Comparison of ENCODE assay signal across 8 mouse cellular contexts in the genomic region with DNA sequence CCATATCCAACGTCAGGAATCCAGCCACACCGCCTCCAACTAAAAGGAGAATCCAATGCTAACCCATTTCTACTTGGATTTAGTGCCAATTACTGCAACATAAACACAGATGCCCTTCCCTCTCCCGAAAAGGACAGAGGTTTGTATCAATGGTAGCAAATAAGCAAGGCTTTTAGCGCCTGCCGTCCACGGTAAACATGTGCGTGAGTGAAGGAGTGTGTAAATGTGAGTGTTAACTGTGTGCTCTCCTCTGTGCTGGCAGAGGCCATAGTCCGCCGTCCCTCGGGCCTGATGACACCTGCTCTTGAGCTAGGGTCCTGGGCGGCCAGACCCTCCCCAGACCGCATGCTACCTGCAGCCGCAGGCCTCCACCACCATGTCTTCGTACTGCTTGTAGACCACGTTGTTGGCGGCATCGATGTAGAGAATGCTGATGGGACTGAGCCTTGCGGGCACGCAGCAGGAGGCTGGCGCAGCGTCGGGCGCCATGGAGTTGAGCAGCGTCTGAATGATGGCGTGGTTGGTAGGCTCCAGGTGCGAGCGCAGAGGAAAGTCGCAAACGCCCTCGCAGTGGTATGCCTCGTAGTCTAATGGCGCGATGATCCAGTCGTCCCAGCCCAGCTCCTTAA. TPM values are rescaled to one million over a fixed set of nuclear protein-coding genes. Genes with fewer than 3 reads are reported as not detected.
A peak's percentile ranks its signal among the peaks of the same experiment; 100 is the strongest.
DNase-seq lines count a peak whose midpoint lies in the region; ATAC-seq lines count a peak whose summit lies in the region.

No protein-coding gene starts in this region.

- H3K9me3 ChIP-seq in hindbrain, embryonic 10.5 days = no peaks in the 10 kb centered on the region
- H3K9me3 ChIP-seq in midbrain, embryonic 11.5 days (ENCODE audit: control insufficient read depth, low read length) = no peaks in the 10 kb centered on the region

- H3K9ac ChIP-seq in midbrain, embryonic 11.5 days (ENCODE audit: low read length) = peak overlapping the region; percentile 33; the same call in 1 of the 2 replicates

- H3K4me3 ChIP-seq in hindbrain, embryonic 10.5 days = peak overlapping the region; percentile 56
- H3K4me3 ChIP-seq in midbrain, embryonic 11.5 days (ENCODE audit: low read depth, low read length) = peak overlapping the region; percentile 31

- peak overlapping the region; percentile 49 for H3K4me2 ChIP-seq in midbrain, embryonic 11.5 days

- ATAC-seq in midbrain, embryonic 11.5 days (ENCODE audit: low FRiP score) = no peak
- ATAC-seq in granulocyte monocyte progenitor cell, adult 5-6 weeks (replicated peaks; ENCODE audit: poor library complexity, severe bottlenecking) = no peak

- 8% methylated on average over 34 of the region's 34 CpGs for WGBS in hindbrain, embryonic 10.5 days
- WGBS in midbrain, embryonic 11.5 days = 5% methylated on average over 34 of the region's 34 CpGs

- peaks cover 92% of the 10 kb centered on the region for H3K27me3 ChIP-seq in hindbrain, embryonic 10.5 days (ENCODE audit: insufficient read depth, poor library complexity, severe bottlenecking)
- peaks cover 74% of the 10 kb centered on the region for H3K27me3 ChIP-seq in midbrain, embryonic 11.5 days (ENCODE audit: control insufficient read depth, insufficient read depth, low read length)

- peak; percentile 76 for DNase-seq in heart, adult 11 months
- no peak for DNase-seq in heart, adult 9 months (ENCODE audit: low spot score in 2 of 2)
- DNase-seq in ES-CJ7 (ENCODE audit: low read depth, low spot score) = peak; percentile 41
- peak; percentile 34 for DNase-seq in hindbrain, embryonic 10.5 days (ENCODE audit: low spot score)
- peak; percentile 92 for DNase-seq in midbrain, embryonic 11.5 days (ENCODE audit: low spot score, missing footprints)
- no peak for DNase-seq in spleen, postnatal 14 days (ENCODE audit: low spot score in 2 of 2)
- no peak for DNase-seq in adrenal gland, adult 2 months

- peak overlapping the region; percentile 62; the same call in 1 of the 2 replicates for H3K27ac ChIP-seq in hindbrain, embryonic 10.5 days
- no peak overlapping the region for H3K27ac ChIP-seq in midbrain, embryonic 11.5 days (ENCODE audit: low read depth, low read length)

- H3K4me1 ChIP-seq in hindbrain, embryonic 10.5 days (replicated peaks) = peaks cover 40% of the 10 kb centered on the region
- peaks cover 16% of the 10 kb centered on the region for H3K4me1 ChIP-seq in midbrain, embryonic 11.5 days (ENCODE audit: control insufficient read depth, insufficient read depth, low read length)

- H3K36me3 ChIP-seq in hindbrain, embryonic 10.5 days = no peaks in the 10 kb centered on the region
- H3K36me3 ChIP-seq in midbrain, embryonic 11.5 days (ENCODE audit: control insufficient read depth, insufficient read depth, low read length) = no peaks in the 10 kb centered on the region

RNA-seq across cellular contexts. Expression of gene Gdf7, which starts 4.1 kb away (rescaled TPM):
- 0.81 and 1.9 TPM in 2 replicates for polyA plus RNA-seq in hindbrain, embryonic 10.5 days (2016; fragmentation: Nextera tagmentation; extraction: Ambion mirVana)
- 0.26 and 0.64 TPM in 2 replicates for polyA plus RNA-seq in midbrain, embryonic 11.5 days (2014; fragmentation: Nextera tagmentation; extraction: Ambion mirVana)
- not detected in 2 replicates for total RNA-seq in granulocyte monocyte progenitor cell, adult 5-6 weeks (2014; fragmentation: Nextera tagmentation)
- not detected in 2 replicates for total RNA-seq in granulocyte monocyte progenitor cell, adult 5-6 weeks (2017)
- not detected for total RNA-seq in adrenal gland, adult 2 months (2021)
- 0.20 and 0.31 TPM in 2 replicates for polyA plus RNA-seq in adrenal gland, adult 2 months (2012; rRNA removed)

RNA-seq across cellular contexts. Expression of gene Hs1bp3, which starts 15.5 kb away (rescaled TPM):
- 14.2 and 16.7 TPM in 2 replicates for polyA plus RNA-seq in hindbrain, embryonic 10.5 days (2016; fragmentation: Nextera tagmentation; extraction: Ambion mirVana)
- polyA plus RNA-seq in midbrain, embryonic 11.5 days (2014; fragmentation: Nextera tagmentation; extraction: Ambion mirVana) = 7.2 and 7.4 TPM in 2 replicates
- 5.4 and 19.9 TPM in 2 replicates for total RNA-seq in granulocyte monocyte progenitor cell, adult 5-6 weeks (2014; fragmentation: Nextera tagmentation)
- 5.8 and 11.2 TPM in 2 replicates for total RNA-seq in granulocyte monocyte progenitor cell, adult 5-6 weeks (2017)
- total RNA-seq in adrenal gland, adult 2 months (2021) = 10 to 100 TPM; 13.8 to 22.0 TPM
- 20.6 and 22.7 TPM in 2 replicates for polyA plus RNA-seq in adrenal gland, adult 2 months (2012; rRNA removed)

Comparison
In these comparisons a context has a peak if more than half of its experiments do, and no peak if none do; other contexts are left out.
1. DNase-seq: peak in heart, adult 11 months (single experiment), ES-CJ7 (single experiment), hindbrain, embryonic 10.5 days (single experiment) and midbrain, embryonic 11.5 days (single experiment); none in heart, adult 9 months (0 of 2), spleen, postnatal 14 days (0 of 2) and adrenal gland, adult 2 months (single experiment).